Mouse (Mus musculus) CH12.LX (cell line): Measurements from ENCODE around the gene Ngef. TPM values are rescaled to one million over a fixed set of nuclear protein-coding genes. Genes with fewer than 3 reads are reported as not detected.

Experiments used
- DNase-seq: peaks from one replicate; pipeline ENCODE4 v3.0.0-alpha.2; 2013; ENCODE audit errors: extremely low read depth
- H3K27ac ChIP-seq: 2 replicates; pipeline ENCODE4 v1.5.1; 2012; ENCODE audit warnings: low read depth, mild to moderate bottlenecking, control low read depth, moderate library complexity; ENCODE audit not compliant: insufficient read depth
- H3K27me3 ChIP-seq: replicated peaks from 2 replicates; pipeline ENCODE3; 2012; ENCODE audit warnings: inconsistent platforms
- H3K36me3 ChIP-seq, 2 experiments: replicated peaks in 1 of 2; 2 replicates each; pipeline versions ENCODE3 to v1.6.1; 2012; ENCODE audit warnings: inconsistent platforms in 1 of 2, low read length in 1 of 2, mild to moderate bottlenecking in 1 of 2, mixed read lengths in 1 of 2, moderate library complexity in 1 of 2; ENCODE audit not compliant: control insufficient read depth in 1 of 2, insufficient read depth in 1 of 2
- H3K4me1 ChIP-seq, 2 experiments: 2 replicates each; pipeline ENCODE4 v1.6.1; 2012; ENCODE audit warnings: inconsistent platforms in 1 of 2, moderate library complexity in 1 of 2; ENCODE audit not compliant: insufficient read depth in 2 of 2, control insufficient read depth in 1 of 2
- H3K4me2 ChIP-seq: 2 replicates; pipeline ENCODE4 v1.6.1; 2012; ENCODE audit warnings: low read depth, mild to moderate bottlenecking, control low read depth; ENCODE audit not compliant: poor library complexity, insufficient read depth, severe bottlenecking
- H3K4me3 ChIP-seq, 3 experiments: fragments of 150-350 bp in 1 of 3; sonication (generic) in 1 of 3; replicated peaks in 1 of 3; 2 replicates each; pipeline versions ENCODE3 to v1.5.1; 2011 to 2012; ENCODE audit warnings: low read depth in 2 of 3, low read length in 2 of 3, mild to moderate bottlenecking in 2 of 3, moderate library complexity in 2 of 3, control low read depth in 1 of 3, improper control_type of control experiment in 1 of 3, inconsistent platforms in 1 of 3, mixed read lengths in 1 of 3; ENCODE audit not compliant: poor library complexity in 1 of 3
- H3K79me2 ChIP-seq: replicated peaks from 2 replicates; pipeline ENCODE4 v1.6.1; 2012; ENCODE audit warnings: mild to moderate bottlenecking, moderate library complexity; ENCODE audit not compliant: control insufficient read depth, poor library complexity, insufficient read depth, severe bottlenecking; ENCODE audit errors: extremely low read depth
- H3K9ac ChIP-seq: 2 replicates; pipeline ENCODE4 v1.6.1; 2012; ENCODE audit warnings: low read depth, mild to moderate bottlenecking, control low read depth, moderate library complexity; ENCODE audit not compliant: insufficient read depth
- H3K9me3 ChIP-seq: replicated peaks from 2 replicates; pipeline ENCODE3; 2012; ENCODE audit warnings: low read length, inconsistent platforms, mixed read lengths
- ETS1 ChIP-seq: conservative IDR thresholded peaks from 2 replicates; pipeline ENCODE4 v1.6.1; 2012; ENCODE audit warnings: low read depth, mild to moderate bottlenecking, inconsistent platforms, low read length, improper control_type of control experiment, moderate library complexity
- GABPA ChIP-seq: IDR thresholded peaks from 2 replicates; pipeline ENCODE4 v1.6.1; 2012; ENCODE audit warnings: low read depth, low read length, improper control_type of control experiment, inconsistent platforms; ENCODE audit not compliant: insufficient replicate concordance
- IRF4 ChIP-seq: IDR thresholded peaks from 2 replicates; pipeline ENCODE4 v1.6.1; 2014; ENCODE audit warnings: low read depth, mild to moderate bottlenecking, inconsistent platforms, low read length, improper control_type of control experiment
- JUN ChIP-seq: IDR thresholded peaks from 2 replicates; pipeline ENCODE4 v1.6.1; 2011; ENCODE audit warnings: low read depth, mild to moderate bottlenecking, low read length, improper control_type of control experiment, moderate library complexity; ENCODE audit not compliant: insufficient read depth
- JUND ChIP-seq: conservative IDR thresholded peaks from 2 replicates; pipeline ENCODE4 v1.6.1; 2011; ENCODE audit warnings: low read depth, low read length, improper control_type of control experiment
- KAT2A ChIP-seq: IDR thresholded peaks from 2 replicates; pipeline ENCODE4 v1.6.1; 2012; ENCODE audit warnings: low read length, improper control_type of control experiment, inconsistent platforms; ENCODE audit not compliant: insufficient replicate concordance
- MAX ChIP-seq: IDR thresholded peaks from 2 replicates; pipeline ENCODE4 v1.6.1; 2011; ENCODE audit warnings: low read length, improper control_type of control experiment
- MEF2A ChIP-seq: IDR thresholded peaks from 2 replicates; pipeline ENCODE4 v1.6.1; 2014; ENCODE audit warnings: low read depth, mild to moderate bottlenecking, inconsistent platforms, low read length, improper control_type of control experiment, borderline replicate concordance
- MYC ChIP-seq: IDR thresholded peaks from 2 replicates; pipeline ENCODE4 v1.6.1; 2011; ENCODE audit warnings: low read depth, mild to moderate bottlenecking, improper control_type of control experiment, low read length
- PAX5 ChIP-seq: IDR thresholded peaks from 2 replicates; pipeline ENCODE4 v1.6.1; 2012; ENCODE audit warnings: low read length, inconsistent platforms, mixed read lengths
- RAD21 ChIP-seq: IDR thresholded peaks from 2 replicates; pipeline ENCODE4 v1.6.1; 2011; ENCODE audit warnings: low read depth, mild to moderate bottlenecking, low read length, improper control_type of control experiment, moderate library complexity
- TCF12 ChIP-seq: IDR thresholded peaks from 2 replicates; pipeline ENCODE4 v1.6.1; 2014; ENCODE audit warnings: low read depth, mild to moderate bottlenecking, inconsistent platforms, low read length, improper control_type of control experiment
- UBTF ChIP-seq: IDR thresholded peaks from 2 replicates; pipeline ENCODE4 v1.6.1; 2012; ENCODE audit warnings: low read depth, mild to moderate bottlenecking, inconsistent platforms, low read length, improper control_type of control experiment, moderate library complexity
- USF1 ChIP-seq: IDR thresholded peaks from 2 replicates; pipeline ENCODE4 v1.6.1; 2014; ENCODE audit warnings: low read depth, mild to moderate bottlenecking, inconsistent platforms, low read length, improper control_type of control experiment
- ZC3H11A ChIP-seq: IDR thresholded peaks from 2 replicates; pipeline ENCODE4 v1.6.1; 2012; ENCODE audit warnings: low read depth, mild to moderate bottlenecking, inconsistent platforms, low read length, improper control_type of control experiment
- ZKSCAN1 ChIP-seq: IDR thresholded peaks from 2 replicates; pipeline ENCODE4 v1.6.1; 2012; ENCODE audit warnings: low read depth, inconsistent platforms, low read length, improper control_type of control experiment, borderline replicate concordance
- dilution Hi-C: fragments of 300-500 bp; cut with MboI; formaldehyde crosslinking; loops from 2 replicates; pipeline ENCODE4 v1.14.3; 2020; ENCODE audit warnings: low sequenced_read_pairs; ENCODE audit not compliant: extremely low pct_unique_long_range_greater_than_20kb, extremely low pct_ligation_motif_present
- in situ Hi-C: fragments of 300-500 bp; cut with MboI; formaldehyde crosslinking; loops from 3 replicates; pipeline ENCODE4 v1.14.3; 2019; ENCODE audit warnings: low sequenced_read_pairs, low pct_ligation_motif_present, low pct_unique_long_range_greater_than_20kb, mixed read lengths
- polyA plus RNA-seq: library from polyadenylated mRNA; unstranded; fragments of >175 nt; gene quantifications from 2 replicates; pipeline ENCODE4 v1.2.1, GENCODE M21; 2012; ENCODE audit warnings: low read depth; ENCODE audit not compliant: insufficient read length
- total RNA-seq, 2 experiments: library from RNA; depleted of rRNA; stranded (reverse); fragments of 300-350 nt in 1 of 2; fragments of >200 nt in 1 of 2; gene quantifications; 2 replicates each; pipeline ENCODE4 v1.2.3; 2012 to 2014

Gene Ngef
- total and polyA plus RNA-seq, 3 experiments = not detected

- dilution Hi-C loops (no loop called here), in situ Hi-C loops (loop anchor here (10.0 kb wide), 1 partner anchor 150 kb away; the partner anchor contains the start of gene Atg16l1)
- Histone ChIP-seq H3K4me2 (no peak overlapping the region), H3K27me3 (peaks cover 1% of the 10 kb centered on the region), H3K4me1 (peaks cover 0 to 15% of the 10 kb centered on the region in 2 experiments; a peak in 2 of 4 replicates), H3K27ac (no peak overlapping the region), H3K36me3 (no peaks in the 10 kb centered on the region), H3K9me3 (no peaks in the 10 kb centered on the region), H3K4me3 (no peak overlapping the region), H3K9ac (no peak overlapping the region), H3K79me2 (no peaks in the 10 kb centered on the region)
- no peak for DNase-seq
- TF ChIP-seq ETS1 = no peak
- no peak for TF ChIP-seq MYC
- no peak for TF ChIP-seq JUND
- no peak for TF ChIP-seq ZC3H11A
- no peak for TF ChIP-seq USF1
- no peak for TF ChIP-seq MAX
- no peak for TF ChIP-seq KAT2A
- no peak for TF ChIP-seq GABPA
- no peak for TF ChIP-seq UBTF
These were observed 31.6 kb upstream of the Ngef start for GRCm38 (mm10) chr1:87605296-87605695.

- in situ Hi-C loops (loop anchor here (10.0 kb wide), 1 partner anchor 151 kb away; the partner anchor contains the start of gene Atg16l1), dilution Hi-C loops (no loop called here)
- DNase-seq = no peak
- no peaks in the 10 kb centered on the region for H3K36me3 ChIP-seq
- no peaks in the 10 kb centered on the region for H3K9me3 ChIP-seq
- no peak overlapping the region for H3K4me2 ChIP-seq
- H3K4me3 ChIP-seq = no peak overlapping the region
- peaks cover 1% of the 10 kb centered on the region for H3K27me3 ChIP-seq
- H3K9ac ChIP-seq = no peak overlapping the region
- no peak overlapping the region for H3K27ac ChIP-seq
- TF ChIP-seq ZKSCAN1 (no peak), UBTF (no peak), TCF12 (no peak), JUN (no peak), ETS1 (no peak), GABPA (no peak), PAX5 (no peak), MEF2A (no peak), RAD21 (no peak), MYC (no peak), IRF4 (no peak)
- 0 out of 4 replicates have a peak, but pooled peaks cover 0 to 2% of the 10 kb centered on the region in 2 experiments for H3K4me1 ChIP-seq
- H3K79me2 ChIP-seq = no peaks in the 10 kb centered on the region
These were observed 29.7 kb upstream of the Ngef start for GRCm38 (mm10) chr1:87603389-87603788.
